Mouse (Mus musculus): ENCODE measurements around the gene Perp. TPM values are rescaled to one million over a fixed set of nuclear protein-coding genes. Genes with fewer than 3 reads are reported as not detected.

The Perp gene
- total RNA-seq, 1 experiment, result 66.8 TPM

- Histone ChIP-seq H3K4me1 (ENCODE audit: control insufficient read depth in 2 of 2, insufficient read depth in 2 of 2, low read length in 2 of 2, poor library complexity in 1 of 2) (no peaks in the 10 kb centered on the region), H3K9me3 (ENCODE audit: control insufficient read depth, insufficient read depth, low read depth, low read length) (no peaks in the 10 kb centered on the region), H3K36me3 (ENCODE audit: control insufficient read depth, insufficient read depth, low read length, poor library complexity, severe bottlenecking) (no peaks in the 10 kb centered on the region), H3K27ac (ENCODE audit: insufficient read depth, low read depth, low read length, poor library complexity, severe bottlenecking) (no peak overlapping the region), H3K9ac (ENCODE audit: insufficient read depth, low read depth, low read length, poor library complexity, severe bottlenecking) (no peak overlapping the region), H3K4me3 (ENCODE audit: insufficient read depth in 1 of 2, low read depth in 1 of 2, low read length in 2 of 2, poor library complexity in 1 of 2, severe bottlenecking in 1 of 2) (no peak overlapping the region)
- TF ChIP-seq ZC3H11A (IDR thresholded peaks at IDR 0.05; ENCODE audit: borderline replicate concordance, low read depth, low read length) (no peak), MAFK (IDR thresholded peaks at IDR 0.05; ENCODE audit: insufficient read depth, low read depth, low read length) (no peak), HCFC1 (IDR thresholded peaks at IDR 0.05; ENCODE audit: borderline replicate concordance, insufficient read depth, low read length) (no peak), CHD2 (IDR thresholded peaks at IDR 0.05; ENCODE audit: low read depth, low read length) (no peak), ZNF384 (IDR thresholded peaks at IDR 0.05; ENCODE audit: low read depth, low read length) (no peak)
- no peak for DNase-seq (ENCODE audit: low read depth, low spot score)
- in situ Hi-C loops (cut with MboI; ENCODE audit: low sequenced_read_pairs in 2 of 2, unreplicated experiment in 2 of 2), result no loop called here
These were observed 18.7 kb upstream of the Perp start for GRCm38 (mm10) chr10:18826107-18826506.

GRCm38 (mm10) chr10:18827936-18828335, 16.9 kb upstream of the Perp start:
- in situ Hi-C loops (cut with MboI; ENCODE audit: low sequenced_read_pairs in 2 of 2, unreplicated experiment in 2 of 2), result no loop called here
- Histone ChIP-seq H3K36me3 (ENCODE audit: control insufficient read depth, insufficient read depth, low read length, poor library complexity, severe bottlenecking) (no peaks in the 10 kb centered on the region), H3K9me3 (ENCODE audit: control insufficient read depth, insufficient read depth, low read depth, low read length) (no peaks in the 10 kb centered on the region), H3K9ac (ENCODE audit: insufficient read depth, low read depth, low read length, poor library complexity, severe bottlenecking) (no peak overlapping the region), H3K27ac (ENCODE audit: insufficient read depth, low read depth, low read length, poor library complexity, severe bottlenecking) (no peak overlapping the region), H3K4me3 (ENCODE audit: insufficient read depth in 1 of 2, low read depth in 1 of 2, low read length in 2 of 2, poor library complexity in 1 of 2, severe bottlenecking in 1 of 2) (no peak overlapping the region), H3K4me1 (ENCODE audit: control insufficient read depth in 2 of 2, insufficient read depth in 2 of 2, low read length in 2 of 2, poor library complexity in 1 of 2) (no peaks in the 10 kb centered on the region)
- DNase-seq (ENCODE audit: low read depth, low spot score), result no peak
- no peak for TF ChIP-seq MAFK (IDR thresholded peaks at IDR 0.05; ENCODE audit: insufficient read depth, low read depth, low read length)
- no peak for TF ChIP-seq ZC3H11A (IDR thresholded peaks at IDR 0.05; ENCODE audit: borderline replicate concordance, low read depth, low read length)
- TF ChIP-seq CHD2 (IDR thresholded peaks at IDR 0.05; ENCODE audit: low read depth, low read length), result no peak
- no peak for TF ChIP-seq ZNF384 (IDR thresholded peaks at IDR 0.05; ENCODE audit: low read depth, low read length)
- no peak for TF ChIP-seq HCFC1 (IDR thresholded peaks at IDR 0.05; ENCODE audit: borderline replicate concordance, insufficient read depth, low read length)

GRCm38 (mm10) chr10:18830359-18830758, 14.5 kb upstream of the Perp start:
- Histone ChIP-seq H3K9ac (ENCODE audit: insufficient read depth, low read depth, low read length, poor library complexity, severe bottlenecking) (no peak overlapping the region), H3K4me3 (ENCODE audit: insufficient read depth in 1 of 2, low read depth in 1 of 2, low read length in 2 of 2, poor library complexity in 1 of 2, severe bottlenecking in 1 of 2) (no peak overlapping the region), H3K27ac (ENCODE audit: insufficient read depth, low read depth, low read length, poor library complexity, severe bottlenecking) (no peak overlapping the region), H3K36me3 (ENCODE audit: control insufficient read depth, insufficient read depth, low read length, poor library complexity, severe bottlenecking) (no peaks in the 10 kb centered on the region), H3K9me3 (ENCODE audit: control insufficient read depth, insufficient read depth, low read depth, low read length) (no peaks in the 10 kb centered on the region), H3K4me1 (ENCODE audit: control insufficient read depth in 2 of 2, insufficient read depth in 2 of 2, low read length in 2 of 2, poor library complexity in 1 of 2) (no peaks in the 10 kb centered on the region)
- no peak for DNase-seq (ENCODE audit: low read depth, low spot score)
- in situ Hi-C loops (cut with MboI; ENCODE audit: low sequenced_read_pairs in 2 of 2, unreplicated experiment in 2 of 2), result no loop called here
- TF ChIP-seq CHD2 (IDR thresholded peaks at IDR 0.05; ENCODE audit: low read depth, low read length), result no peak
- TF ChIP-seq ZNF384 (IDR thresholded peaks at IDR 0.05; ENCODE audit: low read depth, low read length), result no peak
- TF ChIP-seq ZC3H11A (IDR thresholded peaks at IDR 0.05; ENCODE audit: borderline replicate concordance, low read depth, low read length), result no peak
- TF ChIP-seq HCFC1 (IDR thresholded peaks at IDR 0.05; ENCODE audit: borderline replicate concordance, insufficient read depth, low read length), result no peak
- TF ChIP-seq MAFK (IDR thresholded peaks at IDR 0.05; ENCODE audit: insufficient read depth, low read depth, low read length), result no peak

- in situ Hi-C loops (cut with MboI; ENCODE audit: low sequenced_read_pairs in 2 of 2, unreplicated experiment in 2 of 2), result no loop called here
- DNase-seq (ENCODE audit: low read depth, low spot score), result no peak
- H3K9me3 ChIP-seq (ENCODE audit: control insufficient read depth, insufficient read depth, low read depth, low read length), result no peaks in the 10 kb centered on the region
- H3K9ac ChIP-seq (ENCODE audit: insufficient read depth, low read depth, low read length, poor library complexity, severe bottlenecking), result no peak overlapping the region
- TF ChIP-seq ZNF384 (IDR thresholded peaks at IDR 0.05; ENCODE audit: low read depth, low read length) (no peak), ZC3H11A (IDR thresholded peaks at IDR 0.05; ENCODE audit: borderline replicate concordance, low read depth, low read length) (no peak), MAFK (IDR thresholded peaks at IDR 0.05; ENCODE audit: insufficient read depth, low read depth, low read length) (no peak), CHD2 (IDR thresholded peaks at IDR 0.05; ENCODE audit: low read depth, low read length) (no peak), HCFC1 (IDR thresholded peaks at IDR 0.05; ENCODE audit: borderline replicate concordance, insufficient read depth, low read length) (no peak)
- no peak overlapping the region for H3K27ac ChIP-seq (ENCODE audit: insufficient read depth, low read depth, low read length, poor library complexity, severe bottlenecking)
- no peaks in the 10 kb centered on the region for H3K36me3 ChIP-seq (ENCODE audit: control insufficient read depth, insufficient read depth, low read length, poor library complexity, severe bottlenecking)
- H3K4me3 ChIP-seq (ENCODE audit: insufficient read depth in 1 of 2, low read depth in 1 of 2, low read length in 2 of 2, poor library complexity in 1 of 2, severe bottlenecking in 1 of 2), result no peak overlapping the region
- H3K4me1 ChIP-seq (ENCODE audit: control insufficient read depth in 2 of 2, insufficient read depth in 2 of 2, low read length in 2 of 2, poor library complexity in 1 of 2), result no peaks in the 10 kb centered on the region
These were observed 13.0 kb upstream of the Perp start for GRCm38 (mm10) chr10:18831823-18832222.

- Histone ChIP-seq H3K4me3 (ENCODE audit: insufficient read depth in 1 of 2, low read depth in 1 of 2, low read length in 2 of 2, poor library complexity in 1 of 2, severe bottlenecking in 1 of 2) (no peak overlapping the region), H3K4me1 (ENCODE audit: control insufficient read depth in 2 of 2, insufficient read depth in 2 of 2, low read length in 2 of 2, poor library complexity in 1 of 2) (no peaks in the 10 kb centered on the region), H3K9ac (ENCODE audit: insufficient read depth, low read depth, low read length, poor library complexity, severe bottlenecking) (no peak overlapping the region), H3K27ac (ENCODE audit: insufficient read depth, low read depth, low read length, poor library complexity, severe bottlenecking) (no peak overlapping the region), H3K9me3 (ENCODE audit: control insufficient read depth, insufficient read depth, low read depth, low read length) (no peaks in the 10 kb centered on the region), H3K36me3 (ENCODE audit: control insufficient read depth, insufficient read depth, low read length, poor library complexity, severe bottlenecking) (no peaks in the 10 kb centered on the region)
- DNase-seq (ENCODE audit: low read depth, low spot score), result no peak
- in situ Hi-C loops (cut with MboI; ENCODE audit: low sequenced_read_pairs in 2 of 2, unreplicated experiment in 2 of 2), result no loop called here
- TF ChIP-seq MAFK (IDR thresholded peaks at IDR 0.05; ENCODE audit: insufficient read depth, low read depth, low read length) (no peak), CHD2 (IDR thresholded peaks at IDR 0.05; ENCODE audit: low read depth, low read length) (no peak), HCFC1 (IDR thresholded peaks at IDR 0.05; ENCODE audit: borderline replicate concordance, insufficient read depth, low read length) (no peak), ZC3H11A (IDR thresholded peaks at IDR 0.05; ENCODE audit: borderline replicate concordance, low read depth, low read length) (no peak), ZNF384 (IDR thresholded peaks at IDR 0.05; ENCODE audit: low read depth, low read length) (no peak)
These were observed 10.4 kb upstream of the Perp start for GRCm38 (mm10) chr10:18834389-18834788.

Measured in ES-E14 (cell line).